Mouse (Mus musculus) lung, postnatal 36 days (tissue): Measurements from ENCODE around the gene Ero1l.

ENCODE experiments used
- DNase-seq: peaks from one replicate; pipeline ENCODE4 v3.0.0; 2022; ENCODE audit warnings: mixed read lengths

Ero1l gene

DNA sequence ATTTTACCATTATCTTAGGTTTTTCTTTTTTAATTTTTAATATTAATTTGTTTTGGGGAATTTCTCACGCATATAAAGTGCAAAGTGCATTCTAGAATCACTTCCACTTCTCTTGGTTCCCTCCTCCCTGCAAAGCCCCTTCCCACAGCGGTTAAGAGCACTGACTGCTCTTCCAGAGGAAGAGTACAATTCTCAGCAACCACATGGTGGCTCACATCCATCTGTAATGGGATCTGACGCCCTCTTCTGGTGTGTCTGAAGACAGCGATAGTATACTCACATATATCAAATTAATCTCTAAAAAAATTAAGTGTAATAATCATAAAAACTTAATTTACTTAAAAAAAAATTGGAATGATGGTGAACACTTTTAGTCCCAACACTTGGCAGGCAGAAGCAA lies 14.2 kb downstream of the Ero1l start:
- DNase-seq = no peak

DNA sequence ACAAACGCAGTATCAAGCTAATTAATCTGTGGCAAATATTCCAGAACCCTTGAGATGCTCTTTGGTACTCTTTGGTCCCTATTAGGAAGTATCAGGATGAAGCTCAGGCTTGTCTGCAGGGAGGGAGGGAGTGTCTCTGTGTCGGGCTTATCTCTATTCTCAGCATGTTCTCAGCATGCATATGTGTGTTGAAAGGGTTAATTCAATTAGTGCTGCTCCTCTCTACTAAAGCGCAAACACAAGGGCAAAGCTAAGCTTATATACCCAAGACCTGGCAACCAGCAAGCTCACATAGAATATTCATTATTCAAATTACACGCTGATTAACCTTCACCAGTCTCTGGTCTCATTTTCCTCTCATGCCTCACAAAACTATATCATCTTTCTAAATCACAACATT lies 14.6 kb downstream of the Ero1l start:
- DNase-seq = no peak

- DNase-seq = peak; percentile 15
Measured at GRCm38 (mm10) chr14:45291608-45292007, 27.0 kb downstream of the Ero1l start.

- no peak for DNase-seq
Measured at GRCm38 (mm10) chr14:45282066-45282465, 36.5 kb downstream of the Ero1l start.

- no peak for DNase-seq
Measured at GRCm38 (mm10) chr14:45275816-45276215, 42.8 kb downstream of the Ero1l start.

- no peak for DNase-seq
Measured at GRCm38 (mm10) chr14:45263831-45264592, 54.6 kb downstream of the Ero1l start.

GRCm38 (mm10) chr14:45251548-45252076 lies 67.0 kb downstream of the Ero1l start:
- DNase-seq = no peak

GRCm38 (mm10) chr14:45241613-45242012 lies 77.0 kb downstream of the Ero1l start:
- DNase-seq = peak; percentile 16

GRCm38 (mm10) chr14:45239042-45239441 lies 79.5 kb downstream of the Ero1l start:
- peak; percentile 13 for DNase-seq
